Mouse (Mus musculus) ovary, postnatal 36 days (tissue): Measurements from ENCODE around the gene H6pd.

Source experiments
- DNase-seq: peaks from one replicate; pipeline ENCODE4 v3.0.0; 2022; ENCODE audit warnings: low spot score, mixed read lengths

H6pd gene

GRCm38 (mm10) chr4:150019741-150020380 is 11.0 kb upstream of the H6pd start:
- no peak for DNase-seq

- DNase-seq = no peak
Measured at GRCm38 (mm10) chr4:150015436-150015835, 6.6 kb upstream of the H6pd start.

- no peak for DNase-seq
Measured at GRCm38 (mm10) chr4:150014378-150015091, 5.7 kb upstream of the H6pd start.

GRCm38 (mm10) chr4:150013805-150014204 is 5.0 kb upstream of the H6pd start:
- no peak for DNase-seq

- no peak for DNase-seq
Measured at GRCm38 (mm10) chr4:150013186-150013690, 4.4 kb upstream of the H6pd start.

- DNase-seq = no peak
Measured at GRCm38 (mm10) chr4:150012322-150012723, 3.5 kb upstream of the H6pd start.

- DNase-seq = no peak
Measured at GRCm38 (mm10) chr4:150011564-150012321, 2.9 kb upstream of the H6pd start.

GRCm38 (mm10) chr4:150010054-150010730 is 1.4 kb upstream of the H6pd start:
- no peak for DNase-seq

GRCm38 (mm10) chr4:150009587-150009930 is 736 bp upstream of the H6pd start:
- DNase-seq = no peak

GRCm38 (mm10) chr4:150008325-150008852 is 434 bp downstream of the H6pd start:
- DNase-seq = peak; percentile 80

- DNase-seq = no peak
Measured at GRCm38 (mm10) chr4:150007444-150007843, 1.4 kb downstream of the H6pd start.

GRCm38 (mm10) chr4:150006991-150007390 is 1.8 kb downstream of the H6pd start:
- no peak for DNase-seq

- DNase-seq = no peak
Measured at GRCm38 (mm10) chr4:150006122-150006854, 2.5 kb downstream of the H6pd start.

- DNase-seq = no peak
Measured at GRCm38 (mm10) chr4:150005231-150005630, 3.6 kb downstream of the H6pd start.

GRCm38 (mm10) chr4:150003641-150004040 is 5.2 kb downstream of the H6pd start:
- no peak for DNase-seq

GRCm38 (mm10) chr4:150003021-150003580 is 5.7 kb downstream of the H6pd start:
- no peak for DNase-seq

GRCm38 (mm10) chr4:150002021-150002528 is 6.7 kb downstream of the H6pd start:
- DNase-seq = no peak

- no peak for DNase-seq
Measured at GRCm38 (mm10) chr4:150001221-150001860, 7.5 kb downstream of the H6pd start.

GRCm38 (mm10) chr4:149999931-150000555 is 8.8 kb downstream of the H6pd start:
- DNase-seq = no peak

GRCm38 (mm10) chr4:149999510-149999900 is 9.3 kb downstream of the H6pd start:
- no peak for DNase-seq
